8 mouse cellular contexts compared by ENCODE assay signal in genomic region chr2:31962501-31963224, GRCm38 (mm10). TPM values are rescaled to one million over a fixed set of nuclear protein-coding genes. Genes with fewer than 3 reads are reported as not detected.
A peak's percentile ranks its signal among the peaks of the same experiment; 100 is the strongest.
DNase-seq lines count a peak whose midpoint lies in the region; ATAC-seq and TF ChIP-seq lines count a peak whose summit lies in the region.

No protein-coding gene starts in this region.

- no peak for ATAC-seq in heart, embryonic 13.5 days (ENCODE audit: extremely low read depth, insufficient number of reproducible peaks, low FRiP score, low TSS enrichment)
- no peak for ATAC-seq in heart, embryonic 12.5 days (ENCODE audit: insufficient number of reproducible peaks, low FRiP score)
- ATAC-seq in embryonic facial prominence, embryonic 15.5 days (ENCODE audit: insufficient number of reproducible peaks, low FRiP score, low TSS enrichment, low read depth): peak; percentile 76; the same call in 1 of the 2 replicates
- ATAC-seq in midbrain, postnatal 0 days (ENCODE audit: low FRiP score): peak; percentile 87

- peak overlapping the region; percentile 46 for H3K27ac ChIP-seq in heart, embryonic 13.5 days (replicated peaks)
- no peak overlapping the region for H3K27ac ChIP-seq in heart, embryonic 12.5 days (ENCODE audit: poor library complexity, severe bottlenecking)
- peak overlapping the region; percentile 25; the same call in 1 of the 2 replicates for H3K27ac ChIP-seq in embryonic facial prominence, embryonic 15.5 days (replicated peaks)
- peak overlapping the region; percentile 72 for H3K27ac ChIP-seq in midbrain, postnatal 0 days (ENCODE audit: low read depth, low read length)

- intact Hi-C loops in left cerebral cortex, postnatal 14 days (cut with DNase I): no loop called here

- no peak overlapping the region for H3K4me3 ChIP-seq in heart, embryonic 13.5 days
- no peak overlapping the region for H3K4me3 ChIP-seq in heart, embryonic 12.5 days
- H3K4me3 ChIP-seq in embryonic facial prominence, embryonic 15.5 days (replicated peaks): no peak overlapping the region
- H3K4me3 ChIP-seq in midbrain, postnatal 0 days (ENCODE audit: low read depth, low read length): no peak overlapping the region

- no peak overlapping the region for H3K9ac ChIP-seq in heart, embryonic 13.5 days
- no peak overlapping the region for H3K9ac ChIP-seq in heart, embryonic 12.5 days
- H3K9ac ChIP-seq in embryonic facial prominence, embryonic 15.5 days: no peak overlapping the region
- H3K9ac ChIP-seq in midbrain, postnatal 0 days (replicated peaks; ENCODE audit: low read length, poor library complexity, severe bottlenecking): no peak overlapping the region

- peak; percentile 74 for DNase-seq in kidney, adult 11 months
- DNase-seq in left cerebral cortex, postnatal 14 days (ENCODE audit: low spot score in 2 of 2): peak; percentile 40 to 69
- DNase-seq in midbrain, postnatal 0 days (ENCODE audit: low spot score): peak; percentile 85
- DNase-seq in spleen, adult 12 weeks (ENCODE audit: low spot score): no peak
- no peak for DNase-seq in adrenal gland, postnatal 25 days

- peak; percentile 57 for TF ChIP-seq CTCF in midbrain, postnatal 0 days (IDR thresholded peaks at IDR 0.05)

- peaks cover 15% of the 10 kb centered on the region for H3K4me1 ChIP-seq in heart, embryonic 13.5 days
- H3K4me1 ChIP-seq in heart, embryonic 12.5 days (replicated peaks): peaks cover 22% of the 10 kb centered on the region; the same call in 1 of the 2 replicates
- H3K4me1 ChIP-seq in embryonic facial prominence, embryonic 15.5 days: no peaks in the 10 kb centered on the region
- 0 out of 2 replicates have a peak, but pooled peaks cover 4% of the 10 kb centered on the region for H3K4me1 ChIP-seq in midbrain, postnatal 0 days (ENCODE audit: insufficient read depth, low read length)

- WGBS in heart, embryonic 13.5 days: 69% methylated on average over 8 of the region's 8 CpGs
- WGBS in heart, embryonic 12.5 days: 68% methylated on average over 8 of the region's 8 CpGs
- WGBS in embryonic facial prominence, embryonic 15.5 days: 43% methylated on average over 8 of the region's 8 CpGs
- WGBS in midbrain, postnatal 0 days: 48% methylated on average over 8 of the region's 8 CpGs

- H3K9me3 ChIP-seq in heart, embryonic 13.5 days: no peaks in the 10 kb centered on the region
- no peaks in the 10 kb centered on the region for H3K9me3 ChIP-seq in heart, embryonic 12.5 days (replicated peaks)
- H3K9me3 ChIP-seq in embryonic facial prominence, embryonic 15.5 days (replicated peaks): no peaks in the 10 kb centered on the region
- H3K9me3 ChIP-seq in midbrain, postnatal 0 days (ENCODE audit: low read length): no peaks in the 10 kb centered on the region

- no peak overlapping the region for H3K4me2 ChIP-seq in heart, embryonic 13.5 days
- H3K4me2 ChIP-seq in heart, embryonic 12.5 days: no peak overlapping the region
- no peak overlapping the region for H3K4me2 ChIP-seq in embryonic facial prominence, embryonic 15.5 days (replicated peaks)
- H3K4me2 ChIP-seq in midbrain, postnatal 0 days (ENCODE audit: low read depth, low read length, poor library complexity, severe bottlenecking): no peak overlapping the region

- H3K27me3 ChIP-seq in heart, embryonic 13.5 days (replicated peaks): no peaks in the 10 kb centered on the region
- H3K27me3 ChIP-seq in heart, embryonic 12.5 days (replicated peaks): no peaks in the 10 kb centered on the region
- H3K27me3 ChIP-seq in embryonic facial prominence, embryonic 15.5 days: no peaks in the 10 kb centered on the region
- H3K27me3 ChIP-seq in midbrain, postnatal 0 days (ENCODE audit: insufficient read depth, low read length): no peaks in the 10 kb centered on the region

- peaks cover 17% of the 10 kb centered on the region; the same call in 1 of the 2 replicates for H3K36me3 ChIP-seq in heart, embryonic 13.5 days
- H3K36me3 ChIP-seq in heart, embryonic 12.5 days: peaks cover 26% of the 10 kb centered on the region; the same call in 1 of the 2 replicates
- no peaks in the 10 kb centered on the region for H3K36me3 ChIP-seq in embryonic facial prominence, embryonic 15.5 days
- no peaks in the 10 kb centered on the region for H3K36me3 ChIP-seq in midbrain, postnatal 0 days (ENCODE audit: insufficient read depth, low read length)

RNA-seq across cellular contexts. Expression of gene Nup214, which starts 11.6 kb away (rescaled TPM):
- 58.1 and 61.3 TPM in 2 replicates for polyA plus RNA-seq in heart, embryonic 13.5 days (2015; fragmentation: Nextera tagmentation; extraction: Ambion mirVana)
- 59.8 and 63.4 TPM in 2 replicates for polyA plus RNA-seq in heart, embryonic 12.5 days (2016; fragmentation: Nextera tagmentation; extraction: Ambion mirVana)
- polyA plus RNA-seq in embryonic facial prominence, embryonic 15.5 days (2015; fragmentation: Nextera tagmentation; extraction: Ambion mirVana): 77.4 and 86.8 TPM in 2 replicates
- total RNA-seq in left cerebral cortex, postnatal 14 days (2021): 10 to 100 TPM; 51.3 to 53.5 TPM
- total RNA-seq in midbrain, postnatal 0 days (2014; rRNA removed): 28.5 and 29.0 TPM in 2 replicates
- 59.7 and 67.0 TPM in 2 replicates for polyA plus RNA-seq in midbrain, postnatal 0 days (2015; fragmentation: Nextera tagmentation; extraction: Ambion mirVana)
- 73.5 and 77.2 TPM in 2 replicates for total RNA-seq in adrenal gland, postnatal 25 days (2021)

RNA-seq across cellular contexts. Expression of gene Aif1l, which starts 12.7 kb away (rescaled TPM):
- polyA plus RNA-seq in heart, embryonic 13.5 days (2015; fragmentation: Nextera tagmentation; extraction: Ambion mirVana): 65.8 and 67.3 TPM in 2 replicates
- 80.5 and 81.6 TPM in 2 replicates for polyA plus RNA-seq in heart, embryonic 12.5 days (2016; fragmentation: Nextera tagmentation; extraction: Ambion mirVana)
- polyA plus RNA-seq in embryonic facial prominence, embryonic 15.5 days (2015; fragmentation: Nextera tagmentation; extraction: Ambion mirVana): 23.8 and 26.6 TPM in 2 replicates
- total RNA-seq in left cerebral cortex, postnatal 14 days (2021): 1 to 10 TPM; 2.4 to 7.1 TPM
- total RNA-seq in midbrain, postnatal 0 days (2014; rRNA removed): 20.2 and 24.1 TPM in 2 replicates
- polyA plus RNA-seq in midbrain, postnatal 0 days (2015; fragmentation: Nextera tagmentation; extraction: Ambion mirVana): 19.1 and 21.4 TPM in 2 replicates
- total RNA-seq in adrenal gland, postnatal 25 days (2021): 7.1 and 11.0 TPM in 2 replicates

Comparison
In these comparisons a context has a peak if more than half of its experiments do, and no peak if none do; other contexts are left out.
1. ATAC-seq: peak in embryonic facial prominence, embryonic 15.5 days (single experiment) and midbrain, postnatal 0 days (single experiment); none in heart, embryonic 13.5 days (single experiment) and heart, embryonic 12.5 days (single experiment).
2. DNase-seq: peak in kidney, adult 11 months (single experiment), left cerebral cortex, postnatal 14 days (2 of 2) and midbrain, postnatal 0 days (single experiment); none in spleen, adult 12 weeks (single experiment) and adrenal gland, postnatal 25 days (single experiment).